2 mouse cellular contexts compared by ENCODE assay signal in the genomic region with DNA sequence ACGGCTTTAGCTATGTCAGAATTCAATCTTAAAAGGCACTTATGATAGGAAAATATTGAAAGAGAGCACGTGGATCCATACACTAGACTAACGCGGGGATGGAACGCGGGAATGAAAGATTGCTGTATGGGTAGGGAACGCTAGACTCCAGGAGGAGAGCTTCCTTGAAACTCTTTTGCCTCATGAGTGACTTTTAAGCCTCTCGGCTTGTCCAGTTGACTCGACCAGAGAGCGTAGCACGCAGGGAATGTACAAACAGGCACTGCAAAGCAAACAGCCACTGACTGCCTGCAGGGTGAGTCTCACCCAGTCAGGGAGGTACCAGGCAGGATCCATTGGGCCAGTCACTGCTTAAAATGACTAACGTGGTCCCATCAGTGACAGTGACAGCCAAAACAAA. TPM values are rescaled to one million over a fixed set of nuclear protein-coding genes. Genes with fewer than 3 reads are reported as not detected.
"Had no signal": no experiment of that assay in that cellular context is flagged by ENCODE, and none has a peak within 500 bp of the region (broad histone marks: within the 10 kb centered on the region; RNA-seq: fewer than 3 reads in every experiment).

No protein-coding gene starts in this region.

RNA-seq across cellular contexts. Expression of a gene that starts 36.9 kb away (rescaled TPM):
- polyA plus RNA-seq: heart, embryonic 12.5 days; heart, embryonic 13.5 days had no signal
